Mouse (Mus musculus) heart, embryonic 11.5 days (tissue): ENCODE measurements around the gene Ric1. TPM values are rescaled to one million over a fixed set of nuclear protein-coding genes. Genes with fewer than 3 reads are reported as not detected.
"Not testable (repeated sequence)": the region's sequence is repeated elsewhere in the genome, so short reads cannot be mapped to it uniquely, and the experiment has no call there.

Experiments used
- ATAC-seq: fragments of 200-750 bp; cut with Nextera tagmentation; replicated peaks from 2 replicates; pipeline ENCODE4 v1.8.0; 2017; ENCODE audit warnings: moderate library complexity; ENCODE audit not compliant: insufficient number of reproducible peaks, low FRiP score, low TSS enrichment
- H3K27ac ChIP-seq: fragments of 300-500 bp; sonication (generic); 2 replicates; pipeline ENCODE4 v1.5.1; 2014; ENCODE audit warnings: mild to moderate bottlenecking, low read depth, low read length
- H3K27me3 ChIP-seq: fragments of 300-500 bp; sonication (generic); 2 replicates; pipeline ENCODE4 v1.6.1; 2014; ENCODE audit warnings: mild to moderate bottlenecking, low read length, mixed read lengths; ENCODE audit not compliant: control insufficient read depth, insufficient read depth
- H3K36me3 ChIP-seq: fragments of 300-500 bp; sonication (generic); 2 replicates; pipeline ENCODE4 v1.6.1; 2014; ENCODE audit warnings: mild to moderate bottlenecking, low read length, moderate library complexity, mixed read lengths; ENCODE audit not compliant: control insufficient read depth, insufficient read depth
- H3K4me1 ChIP-seq: fragments of 300-500 bp; sonication (generic); 2 replicates; pipeline ENCODE4 v1.6.1; 2014; ENCODE audit warnings: low read length; ENCODE audit not compliant: control insufficient read depth, insufficient read depth
- H3K4me2 ChIP-seq: fragments of 300-500 bp; sonication (generic); 2 replicates; pipeline ENCODE4 v1.6.1; 2014; ENCODE audit warnings: mild to moderate bottlenecking, moderate library complexity
- H3K4me3 ChIP-seq: fragments of 300-500 bp; sonication (generic); 2 replicates; pipeline ENCODE4 v1.5.1; 2014; ENCODE audit warnings: low read depth, low read length
- H3K9ac ChIP-seq: fragments of 300-500 bp; sonication (generic); 2 replicates; pipeline ENCODE4 v1.6.1; 2014; ENCODE audit warnings: mild to moderate bottlenecking, low read depth, low read length, moderate library complexity
- H3K9me3 ChIP-seq: fragments of 300-500 bp; sonication (generic); replicated peaks from 2 replicates; pipeline ENCODE4 v1.6.1; 2016; ENCODE audit warnings: low read length; ENCODE audit not compliant: control insufficient read depth
- WGBS: fragments of 180-500 bp; shearing (Covaris S2); extraction: QIAGEN DNeasy Blood & Tissue Kit; methylation state at CpG from one replicate; pipeline ENCODE4 v1.1.7; 2014; ENCODE audit not compliant: insufficient replicate concordance; 5-methylcytosine and 5-hydroxymethylcytosine counted together
- polyA plus RNA-seq: library from polyadenylated mRNA; unstranded; fragments of >200 nt; fragmentation: Nextera tagmentation; extraction: Ambion mirVana; gene quantifications from 2 replicates; pipeline ENCODE4 v1.2.1, GENCODE M21; 2014

Ric1 gene
- polyA plus RNA-seq, 1 experiment from 2014 or later: 8.7 TPM

GRCm38 (mm10) chr19:29551980-29552379 lies 29.9 kb downstream of the Ric1 start:
- H3K4me2 ChIP-seq, ATAC-seq: not testable (repeated sequence)

GRCm38 (mm10) chr19:29557171-29557845 lies 35.2 kb downstream of the Ric1 start:
- H3K9me3 ChIP-seq, H3K27ac ChIP-seq, H3K27me3 ChIP-seq, ATAC-seq, H3K4me3 ChIP-seq, H3K9ac ChIP-seq, H3K4me2 ChIP-seq, H3K4me1 ChIP-seq, H3K36me3 ChIP-seq: not testable (repeated sequence)
- WGBS: 82% methylated on average over 7 of the region's 7 CpGs

More at GRCm38 (mm10) chr19:29551980-29552379, 29.9 kb downstream of the Ric1 start:
- H3K27me3 ChIP-seq, H3K4me3 ChIP-seq, H3K36me3 ChIP-seq, H3K4me1 ChIP-seq, H3K27ac ChIP-seq, H3K9me3 ChIP-seq, H3K9ac ChIP-seq: not testable (repeated sequence)
- 83% methylated on average over 1 of the region's 1 CpGs for WGBS

DNA sequence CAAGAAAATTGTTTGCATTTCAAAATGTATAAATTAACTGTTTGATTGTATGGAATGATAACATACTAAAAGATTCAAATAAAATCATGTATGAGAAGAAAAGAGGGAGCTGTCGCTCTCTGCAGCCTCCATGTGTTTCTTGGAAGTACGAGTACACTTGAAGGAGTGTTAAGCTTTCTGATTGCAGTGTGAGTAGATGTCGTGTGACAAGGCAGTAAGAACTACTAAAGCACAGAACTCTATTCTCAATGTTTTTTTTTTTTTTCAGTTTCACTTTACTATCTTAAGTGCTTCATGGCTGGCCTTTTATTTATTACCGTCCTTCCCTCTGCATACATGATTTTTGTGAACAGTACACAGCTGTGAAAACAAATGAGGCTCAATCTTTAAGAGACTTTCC lies 40.1 kb downstream of the Ric1 start:
- Histone ChIP-seq H3K9me3 (no peaks in the 10 kb centered on the region), H3K4me2 (no peak overlapping the region), H3K4me3 (no peak overlapping the region), H3K27me3 (no peaks in the 10 kb centered on the region), H3K9ac (no peak overlapping the region), H3K4me1 (no peaks in the 10 kb centered on the region), H3K36me3 (no peaks in the 10 kb centered on the region; the same call in 1 of the 2 replicates), H3K27ac (no peak overlapping the region)
- no peak for ATAC-seq
- WGBS: 76% methylated on average over 4 of the region's 4 CpGs

DNA sequence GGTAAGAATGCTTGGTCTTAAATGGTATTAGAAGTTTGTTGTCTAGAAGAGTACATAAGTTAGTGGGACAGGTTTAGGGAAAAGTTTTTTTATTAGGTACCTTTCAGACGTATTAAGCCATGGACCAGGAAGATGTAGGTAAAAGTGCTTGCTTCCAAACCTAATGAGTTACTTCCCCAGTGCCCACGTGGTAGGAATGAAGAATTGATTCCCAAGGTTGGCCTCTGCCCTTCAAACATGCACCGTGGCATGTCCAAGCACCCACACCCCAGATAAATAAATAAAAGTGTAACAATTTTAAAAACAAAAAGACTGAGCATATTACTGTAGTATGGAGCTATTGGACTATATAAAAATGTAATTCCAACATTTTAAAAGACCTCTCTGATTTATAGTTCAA lies 40.5 kb downstream of the Ric1 start:
- no peak overlapping the region for H3K27ac ChIP-seq
- H3K4me1 ChIP-seq: no peaks in the 10 kb centered on the region
- no peaks in the 10 kb centered on the region for H3K27me3 ChIP-seq
- no peak overlapping the region for H3K9ac ChIP-seq
- no peak overlapping the region for H3K4me2 ChIP-seq
- no peaks in the 10 kb centered on the region; the same call in 1 of the 2 replicates for H3K36me3 ChIP-seq
- H3K4me3 ChIP-seq: no peak overlapping the region
- no peaks in the 10 kb centered on the region for H3K9me3 ChIP-seq
- ATAC-seq: no peak
- 63% methylated on average over 3 of the region's 3 CpGs for WGBS

DNA sequence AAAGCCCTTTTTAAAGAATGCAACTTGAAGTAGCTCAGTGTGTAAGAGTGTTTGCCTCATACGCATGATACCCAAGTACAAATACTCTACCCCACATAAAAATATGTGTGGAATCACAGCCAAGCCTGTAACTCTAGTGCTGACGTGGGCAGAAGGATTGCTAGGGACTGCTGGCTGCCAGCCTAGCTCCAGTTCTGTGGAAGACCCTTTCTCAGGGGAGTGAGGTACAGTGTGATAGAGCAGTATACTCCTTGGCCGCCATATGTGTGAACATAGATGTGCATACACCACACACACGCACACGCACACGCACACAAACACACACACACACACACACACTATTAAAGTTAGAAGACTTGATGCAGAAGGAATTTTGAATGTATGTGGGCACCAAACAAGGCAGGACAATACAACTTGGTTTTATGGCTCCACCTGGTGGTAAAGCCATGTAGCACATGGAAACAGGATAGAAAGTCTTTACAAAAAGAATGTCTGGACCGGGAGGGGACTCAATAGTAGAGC lies 41.2 kb downstream of the Ric1 start:
- peak overlapping the region; percentile 7; the same call in 1 of the 2 replicates for H3K27ac ChIP-seq
- no peaks in the 10 kb centered on the region for H3K4me1 ChIP-seq
- no peaks in the 10 kb centered on the region for H3K27me3 ChIP-seq
- H3K9ac ChIP-seq: no peak overlapping the region
- WGBS: 54% methylated on average over 7 of the region's 7 CpGs
- no peak for ATAC-seq
- H3K9me3 ChIP-seq: no peaks in the 10 kb centered on the region
- no peaks in the 10 kb centered on the region; the same call in 1 of the 2 replicates for H3K36me3 ChIP-seq
- no peak overlapping the region for H3K4me2 ChIP-seq
- H3K4me3 ChIP-seq: no peak overlapping the region

- Histone ChIP-seq H3K36me3 (peaks cover 8% of the 10 kb centered on the region), H3K27me3 (no peaks in the 10 kb centered on the region), H3K4me3 (no peak overlapping the region), H3K4me1 (no peaks in the 10 kb centered on the region), H3K27ac (no peak overlapping the region), H3K9ac (no peak overlapping the region), H3K9me3 (no peaks in the 10 kb centered on the region), H3K4me2 (no peak overlapping the region)
- WGBS: 79% methylated on average over 1 of the region's 1 CpGs
- ATAC-seq: no peak
These were observed 44.4 kb downstream of the Ric1 start for GRCm38 (mm10) chr19:29566512-29566911.

DNA sequence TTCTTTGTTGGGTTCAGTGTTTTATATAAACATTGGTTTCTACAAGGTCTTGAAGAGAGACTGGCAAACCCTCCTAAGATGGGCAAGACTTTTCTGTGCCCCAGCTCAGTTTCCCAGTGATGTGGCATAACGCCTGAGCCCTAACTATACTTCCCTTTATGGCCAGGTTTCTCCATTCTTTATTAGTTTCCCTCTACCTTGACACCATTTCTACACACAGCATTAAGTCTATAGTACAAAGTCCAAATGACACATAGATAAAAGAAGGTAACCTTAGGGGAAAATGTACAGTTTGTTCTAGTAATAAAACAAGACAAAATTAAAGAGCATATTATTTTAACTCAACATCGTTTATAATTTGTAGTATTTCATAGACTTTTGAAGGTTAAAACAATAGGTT lies 60.4 kb downstream of the Ric1 start:
- Histone ChIP-seq H3K4me2 (no peak overlapping the region), H3K27me3 (no peaks in the 10 kb centered on the region), H3K4me3 (no peak overlapping the region), H3K36me3 (peaks cover 12% of the 10 kb centered on the region), H3K4me1 (no peaks in the 10 kb centered on the region), H3K9me3 (no peaks in the 10 kb centered on the region), H3K9ac (no peak overlapping the region), H3K27ac (no peak overlapping the region)
- WGBS: 90% methylated on average over 2 of the region's 2 CpGs
- ATAC-seq: no peak

GRCm38 (mm10) chr19:29583734-29584133 lies 61.7 kb downstream of the Ric1 start:
- 78% methylated on average over 6 of the region's 6 CpGs for WGBS
- H3K4me3 ChIP-seq: no peak overlapping the region
- no peaks in the 10 kb centered on the region for H3K9me3 ChIP-seq
- H3K4me1 ChIP-seq: no peaks in the 10 kb centered on the region
- no peak for ATAC-seq
- no peak overlapping the region for H3K9ac ChIP-seq
- H3K36me3 ChIP-seq: peaks cover 18% of the 10 kb centered on the region
- H3K4me2 ChIP-seq: no peak overlapping the region
- H3K27me3 ChIP-seq: no peaks in the 10 kb centered on the region
- no peak overlapping the region for H3K27ac ChIP-seq

DNA sequence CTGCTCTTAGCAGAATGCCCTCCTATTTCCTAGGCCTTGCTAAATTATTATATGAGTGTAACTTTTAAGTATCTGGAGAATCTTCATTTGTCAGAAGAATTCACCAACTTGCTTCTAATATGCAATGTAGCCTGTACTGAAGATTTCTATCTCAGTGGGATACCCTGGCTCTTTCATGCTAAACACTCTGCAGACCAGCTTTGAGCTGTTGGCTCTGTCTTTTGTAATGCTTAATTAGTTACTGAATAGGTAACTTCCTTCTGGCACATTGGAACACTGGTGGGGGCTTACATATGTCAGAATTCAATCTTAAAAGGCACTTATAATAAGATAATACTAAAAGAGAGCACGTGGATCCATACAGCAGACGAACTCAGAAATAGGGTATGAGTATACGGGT lies 71.7 kb downstream of the Ric1 start:
- not testable (repeated sequence) for H3K27me3 ChIP-seq, H3K27ac ChIP-seq, H3K9ac ChIP-seq, H3K4me2 ChIP-seq, ATAC-seq, H3K4me1 ChIP-seq, H3K9me3 ChIP-seq, H3K36me3 ChIP-seq, H3K4me3 ChIP-seq
- 84% methylated on average over 3 of the region's 3 CpGs for WGBS
